Mouse (Mus musculus): ENCODE measurements at regions not wholly inside any gene's neighbourhood (a gene's known extent, or its start where the extent isn't known, plus 50 kb on each side); places are given as distances from the start of the nearest gene placed in this dataset.

DNA sequence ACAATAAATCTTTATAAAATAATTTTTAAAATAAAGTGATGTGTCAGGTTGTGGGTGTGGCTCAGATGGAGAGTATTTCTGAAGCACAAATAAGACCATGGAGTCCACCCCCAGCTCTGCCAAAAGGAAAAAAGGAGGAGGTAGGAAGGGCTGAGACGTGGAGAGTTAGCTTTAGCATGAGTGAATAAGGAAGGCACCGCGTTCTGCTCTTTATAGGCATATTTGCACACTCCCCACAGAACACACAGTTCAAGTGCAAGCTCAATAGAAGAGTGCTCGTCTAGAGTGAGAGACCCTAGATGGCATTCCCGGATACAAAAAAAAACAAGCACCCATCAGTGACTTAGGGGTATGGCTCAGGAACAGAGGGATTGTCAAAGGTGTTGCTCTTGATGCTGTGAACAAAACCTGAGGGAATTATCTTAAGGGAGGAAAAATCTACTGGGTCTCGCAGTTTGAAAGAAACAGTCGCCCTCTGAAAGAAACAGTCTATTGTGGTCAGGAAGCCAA, 134.2 kb downstream of the Ly86 start:
- TF ChIP-seq POLR2A (IDR thresholded peaks at IDR 0.05; ENCODE audit: control insufficient read depth, low read depth, low read length) (no peak), CTCF (IDR thresholded peaks at IDR 0.05; ENCODE audit: control insufficient read depth, insufficient read depth, insufficient replicate concordance, low read depth, low read length) (no peak)

Data from testis, adult 2 months (tissue).